Mouse (Mus musculus): ENCODE results near the gene Olfr1454.

Olfr1454 gene

GRCm38 (mm10) chr19:13060310-13060709 is at the start of gene Olfr1454:
Olfr1454 (plus strand) TSS chr19:13060610.
- DNase-seq = no peak

GRCm38 (mm10) chr19:13028227-13028626 is 32.2 kb upstream of the Olfr1454 start, which contains the start of gene Olfr1453:
Olfr1453 (minus strand) TSS chr19:13028327.
- no peak for DNase-seq

- no peak for DNase-seq
Measured at GRCm38 (mm10) chr19:13093908-13094307, 33.5 kb downstream of the Olfr1454 start.

GRCm38 (mm10) chr19:13097791-13098190 is 37.4 kb downstream of the Olfr1454 start, which contains the start of gene Olfr1457:
Olfr1457 (minus strand) TSS chr19:13097891.
- no peak for DNase-seq

- DNase-seq = no peak
Measured at GRCm38 (mm10) chr19:13106675-13107074, 46.3 kb downstream of the Olfr1454 start, which contains the start of gene Olfr1458. Olfr1458 (minus strand) TSS chr19:13106775.
